Mouse (Mus musculus) kidney, postnatal 4 days (tissue): ENCODE results near the gene Caskin1.
A peak's percentile ranks its signal among the peaks of the same experiment; 100 is the strongest.

ENCODE experiments used
- DNase-seq, 2 experiments: peaks; one replicate each; pipeline ENCODE4 v3.0.0; 2021; ENCODE audit warnings: mixed read lengths in 2 of 2

Caskin1 gene

DNA sequence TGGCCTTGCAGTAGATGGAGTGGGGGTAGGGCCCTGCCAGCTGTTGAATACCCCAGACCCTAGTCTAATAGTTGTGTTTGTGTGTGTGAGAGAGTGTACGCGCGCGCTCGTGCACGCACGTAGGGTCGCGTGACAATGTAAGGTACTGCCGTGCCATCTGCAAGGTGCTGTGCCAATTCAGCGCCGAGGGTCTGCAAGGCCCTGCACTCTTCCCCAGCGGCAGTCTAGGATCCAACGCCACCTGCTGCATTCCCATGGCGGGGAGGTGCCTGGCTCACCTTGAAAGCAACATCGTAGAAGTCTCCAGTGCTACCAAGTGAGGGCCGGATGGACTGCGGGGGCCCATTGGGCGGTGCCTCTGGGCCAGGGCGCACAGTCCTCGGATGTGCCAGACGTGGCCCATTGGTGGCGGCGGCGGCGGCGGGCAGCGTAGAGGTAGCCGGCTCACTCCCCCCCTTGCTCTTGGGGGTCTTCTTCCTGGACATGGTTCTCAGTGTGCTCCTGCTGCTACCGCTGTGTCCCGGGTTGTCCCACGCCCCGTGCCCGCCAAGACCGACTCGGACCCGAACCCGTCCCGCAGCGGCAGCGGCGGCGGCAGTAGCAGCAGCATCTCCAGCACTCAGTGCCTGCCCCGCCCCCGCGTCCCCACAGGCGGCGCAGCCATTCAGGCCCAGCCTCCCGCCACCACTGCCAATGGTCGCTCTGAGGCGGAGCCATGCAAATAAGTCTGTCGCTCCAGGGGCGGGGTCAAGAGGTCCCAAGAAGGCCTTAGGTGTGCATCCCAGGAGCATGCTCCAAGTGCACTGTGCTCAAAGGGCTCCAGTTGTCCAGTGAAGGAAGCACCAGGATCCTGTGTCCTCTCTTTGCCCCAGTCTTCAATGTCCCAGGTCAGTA, 44.9 kb downstream of the Caskin1 start:
- peak; percentile 90 to 94 for DNase-seq

DNA sequence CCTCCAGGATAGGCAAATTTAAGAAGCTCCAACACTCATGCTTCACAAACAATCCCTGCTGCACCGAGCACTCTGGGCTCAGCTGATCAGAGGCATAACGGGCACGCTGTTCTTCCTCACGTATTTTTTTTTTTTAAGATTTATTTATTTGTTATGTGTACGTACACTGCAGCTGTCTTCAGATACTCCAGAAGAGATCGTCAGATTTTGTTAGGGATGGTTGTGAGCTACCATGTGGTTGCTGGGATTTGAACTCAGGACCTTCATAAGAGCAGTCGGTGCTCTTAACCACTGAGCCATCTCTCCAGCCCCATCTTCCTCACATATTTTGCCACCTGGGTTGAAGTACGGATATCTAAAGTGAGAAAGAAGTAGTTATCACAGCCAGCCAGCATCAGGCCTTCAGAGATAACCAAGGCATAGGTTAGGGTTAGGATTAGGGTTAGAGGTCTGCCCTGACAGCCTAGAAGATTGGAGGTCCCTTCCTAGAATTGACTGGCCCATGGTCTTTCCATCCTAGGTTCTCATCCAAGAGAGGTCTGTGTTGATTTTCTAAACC, 45.8 kb downstream of the Caskin1 start, which contains the start of gene Rab26:
TSS of gene Rab26 (minus strand) at position 51 of the 559 bp plus-strand sequence.
- DNase-seq, result no peak

DNA sequence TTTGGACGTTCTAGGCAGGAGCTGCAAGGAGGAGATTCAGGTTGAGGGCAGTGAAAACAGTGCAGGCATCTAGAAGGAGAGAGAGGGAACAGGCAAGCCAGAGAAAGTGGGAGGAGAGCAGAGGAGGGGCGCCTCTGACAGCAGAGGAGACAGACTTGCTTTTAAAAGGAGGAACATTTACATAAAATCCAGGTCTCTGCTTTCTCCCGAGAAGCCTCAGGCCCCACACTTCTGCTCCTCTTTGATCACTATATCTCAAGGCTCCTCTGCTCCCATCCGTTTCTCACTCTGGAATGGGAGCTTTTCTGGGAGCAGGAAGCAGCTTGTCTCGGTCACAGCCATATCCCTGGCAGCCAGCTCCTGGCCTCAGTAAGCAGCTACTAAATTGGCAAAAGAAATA, 46.9 kb downstream of the Caskin1 start:
- no peak for DNase-seq

DNA sequence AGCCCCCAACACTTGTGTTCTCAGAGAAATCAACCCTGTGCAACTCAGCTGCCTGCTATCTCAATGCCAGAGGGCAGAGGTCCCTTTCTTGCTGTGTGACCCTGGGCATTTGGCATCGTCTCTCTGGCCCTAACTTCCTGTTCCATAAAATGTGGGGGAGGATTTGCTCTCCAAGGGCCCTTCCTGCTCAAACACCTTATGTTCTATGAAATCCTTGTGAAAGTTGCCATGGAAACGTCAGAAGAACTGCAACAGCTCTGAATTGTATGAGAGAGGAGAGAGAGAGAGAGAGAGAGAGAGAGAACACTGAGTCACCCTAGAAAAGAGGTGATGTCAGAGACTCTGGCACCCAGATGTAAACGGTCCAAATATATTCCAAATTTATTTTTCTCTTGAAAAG, 49.1 kb downstream of the Caskin1 start:
- no peak for DNase-seq

DNA sequence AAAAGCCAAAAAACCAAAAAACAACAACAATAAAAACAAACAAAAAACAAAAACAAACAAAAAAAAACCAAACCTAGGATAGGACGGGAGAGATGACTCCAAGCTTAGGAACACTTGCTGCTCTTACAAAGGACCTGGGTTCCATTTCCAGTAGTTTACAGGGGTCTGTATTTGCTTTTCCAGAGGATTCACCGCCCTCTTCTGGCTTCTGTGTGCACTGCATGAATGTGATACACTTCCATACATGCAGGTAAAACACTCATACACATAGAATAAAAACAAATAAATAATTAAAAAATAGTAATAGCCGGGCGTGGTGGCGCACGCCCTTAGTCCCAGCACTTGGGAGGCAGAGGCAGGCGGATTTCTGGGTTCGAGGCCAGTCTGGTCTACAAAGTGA, 50.5 kb downstream of the Caskin1 start:
- DNase-seq, result peak; percentile 77 to 80

DNA sequence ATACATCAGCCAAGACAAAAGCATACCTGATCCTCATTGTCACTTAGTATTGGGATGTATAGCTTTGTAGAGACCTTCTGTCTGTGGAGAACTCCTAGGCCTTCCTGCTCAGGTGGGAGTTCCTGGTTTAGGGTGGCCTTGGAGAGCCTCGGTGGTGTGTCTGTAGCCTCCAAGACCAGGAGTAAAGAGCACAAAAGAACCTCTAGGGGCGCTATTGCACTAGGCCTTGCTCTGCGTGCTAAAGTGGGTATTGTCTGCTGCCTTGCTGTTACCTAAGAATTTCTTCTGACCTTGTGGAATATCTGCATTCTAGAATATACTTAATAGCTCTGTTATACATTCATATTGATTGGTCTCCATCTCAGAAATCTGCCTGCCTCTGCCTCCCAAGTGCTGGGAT, 52.0 kb downstream of the Caskin1 start:
- peak; percentile 40 to 68 for DNase-seq

DNA sequence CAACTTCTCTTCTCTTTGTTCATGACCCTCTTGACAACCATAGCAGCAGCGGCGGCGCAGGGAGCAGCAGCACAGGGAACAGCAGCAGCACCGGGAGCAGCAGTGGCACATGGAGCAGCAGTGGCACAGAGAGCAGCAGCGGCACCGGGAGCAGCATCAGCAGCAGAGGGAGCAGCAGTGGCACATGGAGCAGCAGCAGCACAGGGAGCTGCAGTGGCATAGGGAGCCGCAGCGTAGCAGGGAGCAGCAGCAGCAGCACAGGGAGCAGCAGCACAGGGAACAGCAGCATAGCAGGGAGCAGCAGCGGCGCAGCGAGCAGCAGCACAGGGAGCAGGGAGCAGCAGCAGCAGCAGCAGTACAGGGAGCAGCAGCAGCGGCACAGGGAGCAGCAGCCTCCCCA, 56.2 kb downstream of the Caskin1 start:
- peak in 1 of 2 experiments; percentile 21 for DNase-seq

DNA sequence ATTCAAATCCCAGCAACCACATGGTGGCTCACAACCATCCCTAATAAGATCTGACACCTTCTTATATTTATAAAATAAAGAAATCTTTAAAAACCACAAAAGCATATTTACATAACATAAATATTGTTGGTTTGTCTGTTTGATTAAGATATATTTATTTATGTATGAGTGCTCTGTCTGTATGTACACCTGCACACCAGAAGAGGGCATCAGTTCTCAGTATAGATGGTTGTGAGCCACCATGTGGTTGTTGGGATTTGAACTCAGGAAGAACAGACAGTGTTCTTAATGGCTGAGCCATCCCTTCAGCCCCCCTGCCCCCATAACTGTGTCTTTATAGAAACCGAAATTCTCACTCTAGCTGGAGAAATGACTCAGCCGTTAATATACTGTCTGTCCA, 56.8 kb downstream of the Caskin1 start:
- no peak for DNase-seq

DNA sequence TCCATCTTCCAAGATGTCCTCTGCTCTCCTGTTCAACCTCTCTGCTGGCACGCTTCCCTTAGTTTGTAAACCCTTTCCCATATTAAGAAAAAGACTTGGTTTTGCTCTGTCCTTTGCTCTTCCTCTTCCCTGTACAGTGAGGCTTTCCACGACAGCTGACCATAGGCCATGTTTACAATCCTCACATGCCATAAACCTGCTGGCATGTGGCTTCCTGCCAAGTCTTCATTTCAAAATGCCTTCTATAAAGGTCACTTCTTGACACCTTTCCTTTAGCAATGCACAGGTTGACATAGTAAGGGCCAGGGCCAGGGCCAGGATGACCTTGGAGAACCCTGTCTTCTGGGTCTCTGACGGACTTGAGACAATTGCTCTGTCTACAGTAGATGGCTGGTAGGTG, 57.8 kb downstream of the Caskin1 start:
- DNase-seq, result no peak

DNA sequence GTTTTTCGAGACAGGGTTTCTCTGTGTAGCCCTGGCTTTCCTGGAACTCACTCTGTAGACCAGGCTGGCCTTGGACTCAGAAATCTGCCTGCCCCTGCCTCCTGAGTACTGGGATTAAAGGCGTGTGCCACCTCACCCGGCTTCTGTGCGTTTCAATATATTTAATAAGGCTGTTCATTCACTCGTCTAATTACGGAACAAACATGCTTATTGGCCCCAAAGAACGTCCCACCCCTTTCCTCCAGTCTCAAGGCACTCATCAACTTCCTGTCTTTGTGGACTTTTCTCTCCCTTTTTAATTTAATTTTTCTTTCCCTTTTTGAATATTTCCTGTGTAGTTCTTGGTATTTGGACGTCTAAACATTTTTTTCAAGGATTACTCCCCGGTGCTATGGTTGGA, 60.0 kb downstream of the Caskin1 start:
- DNase-seq, result peak in 1 of 2 experiments; percentile 40

DNA sequence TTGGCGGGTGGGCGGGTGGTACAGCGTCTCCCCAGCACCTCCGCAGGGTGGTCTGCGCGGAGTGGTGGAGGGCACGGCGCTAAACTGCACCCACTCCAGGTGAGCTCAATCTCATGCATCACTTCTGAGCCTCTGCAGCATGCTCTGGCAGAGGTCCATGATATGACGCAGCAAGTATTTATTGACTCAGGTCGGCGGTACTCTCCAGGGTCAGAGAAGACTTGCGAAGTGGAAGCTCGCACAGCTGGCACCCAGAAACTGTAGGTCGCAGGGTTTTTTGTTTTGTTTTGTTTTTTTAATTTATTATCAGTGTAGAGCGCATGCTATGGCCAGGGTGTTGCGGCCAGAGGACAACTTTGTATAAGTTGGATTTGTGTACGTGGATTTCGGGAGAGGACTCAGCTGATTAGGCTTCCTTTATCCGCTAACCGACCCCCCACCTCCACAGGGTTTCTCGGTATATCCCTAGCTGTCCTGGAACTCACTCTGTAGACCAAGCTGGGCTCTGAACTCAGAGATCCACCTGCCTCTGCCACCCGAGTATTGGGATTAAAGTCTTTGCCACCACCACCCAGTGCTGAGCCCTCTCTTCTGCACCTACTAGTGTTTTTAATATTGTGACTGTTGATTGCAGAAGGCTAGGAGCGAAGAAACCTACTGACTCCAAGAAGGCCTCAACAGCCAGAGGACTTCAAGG, 60.7 kb downstream of the Caskin1 start:
- peak; percentile 63 to 72 for DNase-seq

DNA sequence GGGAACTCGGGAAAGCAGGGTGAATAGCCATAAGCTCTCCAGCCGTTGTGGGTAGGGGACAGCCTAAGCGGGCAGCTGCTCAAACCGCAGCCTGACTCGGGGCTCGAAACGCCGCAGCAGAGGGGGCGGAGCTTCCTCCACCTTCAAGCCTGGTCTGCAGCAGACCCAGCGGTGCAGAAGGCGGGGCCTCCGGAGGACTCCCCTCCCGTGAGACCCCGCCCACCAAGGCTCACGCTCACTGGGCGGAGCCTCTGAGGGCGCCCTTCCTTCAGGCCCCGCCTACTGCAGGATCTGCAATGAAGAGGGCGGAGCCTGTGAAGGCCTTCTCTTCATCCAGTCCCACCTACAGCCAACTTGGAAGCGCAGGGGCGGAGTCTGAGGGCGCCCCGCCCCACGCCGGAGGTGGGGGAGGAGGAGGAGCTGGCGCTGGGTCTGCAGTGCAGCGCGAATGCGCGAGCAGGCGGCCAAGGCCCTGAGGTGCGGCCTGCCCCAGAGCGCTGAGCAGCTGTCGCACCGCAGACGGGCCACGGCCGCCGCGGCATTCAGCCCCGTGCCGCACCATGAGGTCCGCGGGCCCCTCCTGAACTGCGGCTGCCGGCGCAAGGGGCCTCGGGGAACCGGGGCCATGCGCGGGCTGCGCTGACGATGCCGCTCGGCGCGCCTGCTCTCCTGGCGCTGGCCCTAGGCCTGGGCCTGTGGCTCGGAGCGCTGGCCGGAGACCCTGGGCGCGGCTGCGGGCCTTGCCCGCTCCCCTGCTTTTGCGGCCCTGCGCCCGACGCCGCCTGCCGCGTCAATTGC, 61.4 kb downstream of the Caskin1 start, which contains the start of gene Pkd1:
TSS of gene Pkd1 (plus strand) at position 217 of the 798 bp plus-strand sequence.
- DNase-seq, result peak; percentile 98 to 99

DNA sequence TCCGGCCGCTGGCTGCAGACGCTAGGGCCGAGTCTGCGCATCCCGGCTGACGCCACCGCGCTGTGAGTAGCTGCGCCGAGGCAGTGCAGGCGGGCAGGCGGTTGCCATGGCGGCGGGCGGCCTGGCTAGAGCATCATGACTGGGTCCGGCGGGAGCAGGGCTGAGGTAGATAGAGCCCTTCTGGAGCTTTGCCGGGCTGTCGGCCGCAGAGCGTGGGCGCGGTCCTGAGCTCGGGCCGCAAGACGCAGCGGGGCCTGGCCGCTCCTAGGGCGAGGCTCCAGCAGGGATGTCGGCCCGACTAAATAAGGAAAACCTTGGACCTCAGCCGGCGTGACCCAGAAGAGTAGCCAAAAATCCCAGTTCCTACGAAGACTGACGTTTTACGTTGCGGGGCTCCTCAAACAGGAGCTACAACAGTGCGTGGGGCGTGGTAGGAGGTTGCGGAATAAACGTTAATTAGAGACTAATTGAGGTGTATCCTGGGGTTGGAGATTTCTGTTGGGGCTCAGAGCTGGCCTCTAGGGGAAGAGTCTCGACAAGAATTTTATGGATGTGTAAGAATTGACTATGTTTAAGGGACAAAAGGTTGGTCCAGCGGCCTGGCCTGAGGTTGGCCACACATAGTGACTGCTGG, 62.1 kb downstream of the Caskin1 start:
- peak; percentile 83 to 92 for DNase-seq

DNA sequence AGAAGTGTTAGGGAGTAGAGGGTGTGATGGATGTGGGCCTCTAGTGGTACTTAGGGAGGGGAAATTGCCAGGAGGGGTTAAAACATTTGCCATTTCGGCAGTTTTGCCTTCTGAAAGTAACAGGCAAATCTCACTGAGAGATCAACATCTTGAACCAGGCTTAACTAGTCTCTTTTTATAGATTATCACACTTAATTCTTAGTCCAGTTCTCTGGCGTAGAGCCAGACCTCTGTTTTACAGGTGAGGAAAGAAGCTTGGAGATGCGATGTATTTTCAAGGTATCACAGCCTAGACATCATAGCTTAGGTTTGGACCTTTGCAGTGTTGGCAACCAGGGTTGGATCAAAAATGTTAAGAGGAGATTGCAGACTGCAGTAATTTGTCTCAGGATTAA, 62.6 kb downstream of the Caskin1 start:
- DNase-seq, result no peak

DNA sequence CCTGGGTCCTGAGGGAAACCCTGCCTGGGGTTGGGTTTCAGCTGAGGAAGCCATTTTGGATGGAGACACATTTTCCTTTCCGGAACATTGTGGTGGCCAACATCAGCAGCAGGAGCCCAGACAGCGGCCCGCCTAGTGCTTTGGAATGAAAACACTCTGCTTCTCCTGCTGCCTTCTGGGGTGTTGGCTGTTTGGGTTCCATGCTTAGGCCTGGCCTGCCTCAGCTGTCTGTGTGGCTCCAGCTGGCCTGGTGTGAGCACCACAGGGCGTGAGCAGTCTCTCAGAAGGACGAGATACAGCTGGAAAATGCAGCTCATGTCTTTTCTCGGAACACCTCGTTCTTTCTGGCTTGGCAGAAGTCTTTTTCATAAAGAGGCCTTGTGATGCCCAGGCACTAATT, 68.7 kb downstream of the Caskin1 start:
- DNase-seq, result no peak
